Mouse (Mus musculus) liver, embryonic 12.5 days (tissue): ENCODE measurements at regions not wholly inside any gene's neighbourhood (a gene's known extent, or its start where the extent isn't known, plus 50 kb on each side); places are given as distances from the start of the nearest gene placed in this dataset.

Source experiments
- ATAC-seq: fragments of 200-750 bp; cut with Nextera tagmentation; 2 replicates; pipeline ENCODE4 v1.8.0; 2017; ENCODE audit warnings: moderate number of reproducible peaks, mild to moderate bottlenecking, moderate library complexity
- H3K27ac ChIP-seq: fragments of 300-500 bp; sonication (generic); 2 replicates; pipeline ENCODE4 v1.5.1; 2016; ENCODE audit warnings: mild to moderate bottlenecking
- H3K27me3 ChIP-seq: fragments of 300-500 bp; sonication (generic); replicated peaks from 2 replicates; pipeline ENCODE4 v1.6.1; 2016; ENCODE audit warnings: mild to moderate bottlenecking, moderate library complexity
- H3K36me3 ChIP-seq: fragments of 300-500 bp; sonication (generic); 2 replicates; pipeline ENCODE4 v1.6.1; 2016; ENCODE audit warnings: mild to moderate bottlenecking, moderate library complexity
- H3K4me1 ChIP-seq: fragments of 300-500 bp; sonication (generic); 2 replicates; pipeline ENCODE4 v1.6.1; 2016
- H3K4me2 ChIP-seq: fragments of 300-500 bp; sonication (generic); 2 replicates; pipeline ENCODE4 v1.6.1; 2016; ENCODE audit warnings: mild to moderate bottlenecking, moderate library complexity
- H3K4me3 ChIP-seq: fragments of 300-500 bp; sonication (generic); 2 replicates; pipeline ENCODE4 v1.5.1; 2016; ENCODE audit warnings: mild to moderate bottlenecking, moderate library complexity
- H3K9ac ChIP-seq: fragments of 300-500 bp; sonication (generic); 2 replicates; pipeline ENCODE4 v1.6.1; 2016; ENCODE audit warnings: mild to moderate bottlenecking, moderate library complexity
- H3K9me3 ChIP-seq: fragments of 300-500 bp; sonication (generic); replicated peaks from 2 replicates; pipeline ENCODE4 v1.6.1; 2016; ENCODE audit warnings: mild to moderate bottlenecking, moderate library complexity
- WGBS: fragments of 180-500 bp; shearing (Covaris S2); methylation state at CpG from one replicate; pipeline ENCODE4 v1.1.7; 2016; ENCODE audit not compliant: insufficient replicate concordance; 5-methylcytosine and 5-hydroxymethylcytosine counted together

DNA sequence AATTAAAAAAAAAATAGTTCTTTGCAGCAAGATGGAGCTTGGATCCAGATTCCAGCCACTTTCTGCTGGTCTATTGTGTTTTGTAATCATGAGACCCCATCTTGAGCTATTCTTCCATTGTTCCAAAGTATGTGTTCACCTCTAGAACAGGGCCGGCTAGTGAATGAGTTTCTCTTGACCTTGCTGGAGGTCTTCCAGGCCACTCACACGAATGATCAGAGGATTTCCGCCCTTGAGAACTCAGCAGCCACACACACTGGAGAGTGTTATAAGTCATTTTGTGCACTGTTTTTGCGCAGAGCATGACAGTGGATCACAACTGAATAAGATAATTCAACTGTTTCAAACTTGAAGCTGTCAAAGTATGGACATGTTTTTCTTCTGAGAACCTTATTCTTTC lies 110.5 kb downstream of the Tbx4 start:
- ATAC-seq, result no peak
- Histone ChIP-seq H3K9ac (no peak overlapping the region), H3K27me3 (peaks cover 28% of the 10 kb centered on the region; the same call in 1 of the 2 replicates), H3K4me2 (no peak overlapping the region), H3K27ac (no peak overlapping the region), H3K9me3 (no peaks in the 10 kb centered on the region), H3K4me1 (no peaks in the 10 kb centered on the region), H3K4me3 (no peak overlapping the region), H3K36me3 (no peaks in the 10 kb centered on the region)
- 64% methylated on average over 4 of the region's 4 CpGs for WGBS

DNA sequence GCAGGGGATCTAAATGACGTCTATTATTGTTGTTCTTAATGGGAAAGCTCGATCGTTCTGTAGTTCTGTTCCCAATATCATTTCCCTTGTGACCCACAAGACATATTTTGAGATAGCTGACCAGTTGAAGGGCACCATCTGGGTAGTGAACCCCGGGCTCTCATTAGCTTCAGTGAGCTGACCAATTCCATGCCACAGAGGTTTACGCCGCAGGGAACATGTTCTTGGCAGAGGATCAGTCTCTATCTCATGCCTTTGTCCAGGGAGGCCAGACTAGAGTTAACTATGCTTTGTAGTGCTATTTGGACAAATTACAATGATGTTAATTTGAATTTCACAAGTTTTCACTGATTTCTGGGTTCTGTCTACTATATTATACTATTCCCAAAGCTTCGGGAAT lies 117.1 kb downstream of the Tbx4 start:
- Histone ChIP-seq H3K27ac (no peak overlapping the region), H3K27me3 (peaks cover 15% of the 10 kb centered on the region; the same call in 1 of the 2 replicates), H3K4me3 (no peak overlapping the region), H3K9ac (no peak overlapping the region), H3K9me3 (no peaks in the 10 kb centered on the region), H3K36me3 (no peaks in the 10 kb centered on the region), H3K4me1 (no peaks in the 10 kb centered on the region), H3K4me2 (no peak overlapping the region)
- ATAC-seq, result no peak
- 73% methylated on average over 7 of the region's 7 CpGs for WGBS

DNA sequence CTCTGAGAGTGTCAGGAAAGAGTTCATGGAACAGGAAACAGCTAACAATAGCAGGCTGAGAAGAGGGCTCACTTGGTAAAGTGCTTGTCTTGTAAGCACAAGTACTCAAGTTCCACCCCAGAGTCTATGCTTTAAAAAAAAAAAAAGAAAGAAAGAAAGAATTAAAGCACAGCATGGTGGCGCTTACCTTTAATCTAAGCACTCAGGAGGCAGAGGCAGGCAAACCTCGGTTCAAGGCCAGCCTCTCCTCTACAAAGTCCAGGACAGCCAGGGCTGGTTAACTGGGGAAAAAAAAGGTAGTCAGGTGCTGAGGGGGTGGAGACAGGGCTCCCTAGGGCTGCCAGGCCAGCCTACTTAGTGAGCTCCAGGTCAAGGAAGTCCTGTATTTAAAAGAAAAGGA lies 119.1 kb downstream of the Tbx4 start:
- 59% methylated on average over 2 of the region's 2 CpGs for WGBS
- no peaks in the 10 kb centered on the region for H3K4me1 ChIP-seq
- H3K9ac ChIP-seq, result no peak overlapping the region
- peaks cover 15% of the 10 kb centered on the region; the same call in 1 of the 2 replicates for H3K27me3 ChIP-seq
- H3K4me3 ChIP-seq, result no peak overlapping the region
- no peaks in the 10 kb centered on the region for H3K36me3 ChIP-seq
- no peak overlapping the region for H3K27ac ChIP-seq
- H3K4me2 ChIP-seq, result no peak overlapping the region
- no peaks in the 10 kb centered on the region for H3K9me3 ChIP-seq
- ATAC-seq, result no peak

DNA sequence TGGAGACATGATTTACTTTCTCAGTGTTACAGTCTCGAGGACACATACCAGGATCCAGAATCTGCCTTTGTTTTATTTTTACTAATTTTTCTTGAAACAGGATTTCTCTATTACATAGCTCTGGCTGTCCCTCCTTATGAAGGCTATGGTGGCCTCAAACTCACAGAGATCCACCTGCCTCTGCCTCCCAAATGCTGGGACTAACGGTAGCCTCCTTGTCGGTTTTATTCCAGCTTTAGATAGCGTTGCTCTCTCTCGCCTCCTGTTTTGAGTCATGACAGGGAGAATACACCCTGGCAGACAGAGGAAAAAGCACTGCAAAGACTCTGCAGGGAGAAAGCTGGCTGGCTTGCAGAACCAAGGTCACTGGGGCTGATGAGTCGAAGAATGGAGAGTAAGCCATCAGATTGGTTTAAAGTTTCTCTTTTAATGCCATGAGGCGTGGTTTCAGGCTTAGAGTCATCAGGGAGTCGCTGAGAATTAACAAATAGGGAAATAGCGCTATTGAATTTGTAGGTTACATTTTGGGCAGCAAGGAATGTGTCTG lies 119.8 kb downstream of the Tbx4 start:
- peaks cover 15% of the 10 kb centered on the region; the same call in 1 of the 2 replicates for H3K27me3 ChIP-seq
- H3K9ac ChIP-seq, result no peak overlapping the region
- ATAC-seq, result no peak
- no peak overlapping the region for H3K27ac ChIP-seq
- H3K4me1 ChIP-seq, result no peaks in the 10 kb centered on the region
- WGBS, result 65% methylated on average over 9 of the region's 9 CpGs
- H3K9me3 ChIP-seq, result no peaks in the 10 kb centered on the region
- no peak overlapping the region for H3K4me3 ChIP-seq
- no peaks in the 10 kb centered on the region for H3K36me3 ChIP-seq
- H3K4me2 ChIP-seq, result no peak overlapping the region

DNA sequence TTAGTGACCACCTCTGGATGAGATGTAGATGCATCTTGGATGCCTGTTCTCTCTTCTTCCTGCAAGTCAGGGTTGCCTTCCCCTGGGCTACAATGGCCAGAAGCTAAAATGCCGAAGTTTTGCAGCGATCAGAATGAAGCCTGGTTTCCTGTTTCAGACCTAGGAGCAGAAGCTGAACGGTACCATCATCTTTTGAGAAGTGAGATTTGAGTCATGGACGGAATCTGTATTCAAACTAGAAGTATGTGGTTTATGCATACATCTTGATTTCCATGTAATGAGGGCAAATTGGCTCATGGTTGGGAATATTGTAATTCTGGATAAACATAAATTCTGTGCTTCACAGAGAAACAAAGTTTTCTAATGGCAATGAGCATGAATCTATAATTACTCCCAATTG lies 120.6 kb downstream of the Tbx4 start:
- WGBS, result 54% methylated on average over 4 of the region's 4 CpGs
- no peak overlapping the region for H3K9ac ChIP-seq
- H3K27me3 ChIP-seq, result peaks cover 12% of the 10 kb centered on the region; the same call in 1 of the 2 replicates
- no peaks in the 10 kb centered on the region for H3K4me1 ChIP-seq
- H3K4me2 ChIP-seq, result no peak overlapping the region
- H3K4me3 ChIP-seq, result no peak overlapping the region
- ATAC-seq, result no peak
- H3K27ac ChIP-seq, result no peak overlapping the region
- H3K36me3 ChIP-seq, result no peaks in the 10 kb centered on the region
- H3K9me3 ChIP-seq, result no peaks in the 10 kb centered on the region
